8 mouse cellular contexts compared by ENCODE assay signal in the genomic region with DNA sequence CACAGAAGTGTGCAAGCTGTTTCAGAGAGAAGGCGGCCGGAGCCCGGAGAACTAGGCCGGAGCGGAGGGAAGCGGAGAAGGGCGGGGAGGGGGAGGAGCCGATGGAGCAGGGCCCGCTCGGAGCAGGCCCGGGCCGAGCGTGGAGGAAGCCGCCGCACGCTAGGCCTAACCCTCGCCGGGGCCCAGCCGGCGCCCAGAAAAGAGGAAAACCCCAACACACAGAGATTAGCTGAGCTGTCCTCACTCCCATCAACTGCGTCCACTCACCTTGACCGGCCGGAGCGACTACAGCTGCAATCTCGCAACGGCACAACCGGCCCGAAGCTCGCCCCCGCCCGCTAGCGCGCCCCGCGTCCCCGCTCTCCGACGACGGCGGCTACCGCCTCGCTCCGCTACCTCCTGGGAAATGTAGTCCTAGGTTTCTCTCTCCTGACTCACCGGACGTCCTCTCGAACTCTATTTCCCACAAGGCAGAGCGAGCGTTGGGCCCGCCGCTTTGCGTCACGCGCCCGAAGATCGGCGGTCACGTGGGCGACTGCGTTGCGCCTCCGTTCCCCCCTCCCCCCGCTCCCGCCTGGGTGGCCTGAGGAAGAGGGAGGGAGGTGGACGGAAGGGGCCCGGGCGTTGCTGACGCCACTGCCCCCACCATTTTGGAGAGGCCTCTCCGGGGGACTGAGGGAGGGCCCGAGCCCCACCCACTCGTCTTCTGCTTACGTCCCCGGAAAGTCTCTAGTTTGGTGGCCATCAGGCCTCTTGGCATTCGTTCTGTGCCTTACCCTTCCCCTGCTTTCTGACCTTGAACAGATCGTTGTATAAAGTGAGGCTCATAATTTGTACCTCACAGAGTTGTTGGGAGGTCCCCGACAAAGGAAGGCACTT. TPM values are rescaled to one million over a fixed set of nuclear protein-coding genes. Genes with fewer than 3 reads are reported as not detected.
DNase-seq lines count a peak whose midpoint lies in the region; ATAC-seq lines count a peak whose summit lies in the region.

A gene (minus strand): TSS at position 458 of the 879 bp plus-strand sequence.

- peak within 1 kb of the TSS; percentile 93 for H3K27ac ChIP-seq in forebrain, embryonic 14.5 days (ENCODE audit: low read depth, low read length)
- H3K27ac ChIP-seq in neural tube, embryonic 15.5 days (replicated peaks), result peak within 1 kb of the TSS; percentile 98

- H3K4me2 ChIP-seq in forebrain, embryonic 14.5 days (ENCODE audit: low read length), result peak within 1 kb of the TSS; percentile 78
- H3K4me2 ChIP-seq in neural tube, embryonic 15.5 days, result peak within 1 kb of the TSS; percentile 73

- 0% methylated on average over 58 of the region's 75 CpGs for WGBS in forebrain, embryonic 14.5 days
- under 1% methylated on average over 71 of the region's 75 CpGs for WGBS in neural tube, embryonic 15.5 days

- no peaks in the 10 kb centered on the region for H3K27me3 ChIP-seq in forebrain, embryonic 14.5 days (replicated peaks; ENCODE audit: control insufficient read depth, insufficient read depth, low read length)
- no peaks in the 10 kb centered on the region for H3K27me3 ChIP-seq in neural tube, embryonic 15.5 days (replicated peaks)

- H3K9ac ChIP-seq in forebrain, embryonic 14.5 days (ENCODE audit: low read length), result peak within 1 kb of the TSS; percentile 85
- H3K9ac ChIP-seq in neural tube, embryonic 15.5 days (replicated peaks), result peak within 1 kb of the TSS; percentile 86

- H3K4me1 ChIP-seq in forebrain, embryonic 14.5 days (ENCODE audit: control insufficient read depth, insufficient read depth, low read length), result peaks cover 17% of the 10 kb centered on the region
- H3K4me1 ChIP-seq in neural tube, embryonic 15.5 days, result peaks cover 40% of the 10 kb centered on the region

- H3K36me3 ChIP-seq in forebrain, embryonic 14.5 days (ENCODE audit: control insufficient read depth, insufficient read depth, low read length), result 0 out of 2 replicates have a peak, but pooled peaks cover 3% of the 10 kb centered on the region
- no peaks in the 10 kb centered on the region for H3K36me3 ChIP-seq in neural tube, embryonic 15.5 days

- H3K4me3 ChIP-seq in forebrain, embryonic 14.5 days (ENCODE audit: low read depth, low read length), result peak within 1 kb of the TSS; percentile 77
- H3K4me3 ChIP-seq in neural tube, embryonic 15.5 days (replicated peaks), result peak within 1 kb of the TSS; percentile 89

- no peaks in the 10 kb centered on the region for H3K9me3 ChIP-seq in forebrain, embryonic 14.5 days (replicated peaks; ENCODE audit: control insufficient read depth, low read length)
- no peaks in the 10 kb centered on the region for H3K9me3 ChIP-seq in neural tube, embryonic 15.5 days (replicated peaks)

- ATAC-seq in forebrain, embryonic 14.5 days, result peak; percentile 99
- peak; percentile 98 for ATAC-seq in neural tube, embryonic 15.5 days (ENCODE audit: low FRiP score)

- peak; percentile 98 for DNase-seq in ES-CJ7 (ENCODE audit: low read depth, low spot score)
- DNase-seq in cerebellum, adult 11 months, result peak; percentile 99
- DNase-seq in forebrain, embryonic 14.5 days (ENCODE audit: low spot score), result peak; percentile 99
- peak; percentile 99 for DNase-seq in heart, postnatal 14 days
- DNase-seq in layer of hippocampus, adult 11-12 months (ENCODE audit: low spot score), result peak; percentile 99
- peak; percentile 99 for DNase-seq in lung, adult 18-20 months
- DNase-seq in testis, postnatal 14 days (ENCODE audit: low spot score), result peak; percentile 99

- intact Hi-C loops in heart, postnatal 14 days (cut with DNase I), result no loop called here

RNA-seq across cellular contexts. Expression of the gene that starts here (rescaled TPM):
- polyA plus RNA-seq in forebrain, embryonic 14.5 days (2014; fragmentation: Nextera tagmentation; extraction: Ambion mirVana), result 128 and 152 TPM in 2 replicates
- total RNA-seq in heart, postnatal 14 days (2021), result 100 to 1,000 TPM; 130 to 144 TPM
- polyA plus RNA-seq in neural tube, embryonic 15.5 days (2015; fragmentation: Nextera tagmentation; extraction: Ambion mirVana), result 127 and 133 TPM in 2 replicates

Comparison
In these comparisons a context has a peak if more than half of its experiments do, and no peak if none do; other contexts are left out.
1. Peak in every context shown above with its lines: DNase-seq, ATAC-seq, H3K4me3 ChIP-seq and H3K27ac ChIP-seq.